Mouse (Mus musculus): ENCODE measurements around the gene Nupr1l. TPM values are rescaled to one million over a fixed set of nuclear protein-coding genes. Genes with fewer than 3 reads are reported as not detected.
"Not testable (repeated sequence)": the region's sequence is repeated elsewhere in the genome, so short reads cannot be mapped to it uniquely, and the experiment has no call there.

Gene Nupr1l
- polyA plus RNA-seq, 1 experiment from 2014 or later, result 4.8 TPM

- no peak for ATAC-seq (ENCODE audit: low FRiP score, low read depth)
- WGBS, result 92% methylated on average over 4 of the region's 4 CpGs
- no peaks in the 10 kb centered on the region for H3K36me3 ChIP-seq
These were observed 13.6 kb downstream of the Nupr1l start for GRCm38 (mm10) chr5:129921972-129922371.

GRCm38 (mm10) chr5:129924820-129925452, 16.6 kb downstream of the Nupr1l start:
- Histone ChIP-seq H3K36me3 (no peaks in the 10 kb centered on the region), H3K27ac (replicated peaks) (no peak overlapping the region), H3K4me2 (no peak overlapping the region), H3K27me3 (no peaks in the 10 kb centered on the region), H3K4me3 (no peak overlapping the region), H3K9ac (no peak overlapping the region), H3K9me3 (no peaks in the 10 kb centered on the region), H3K4me1 (replicated peaks) (no peaks in the 10 kb centered on the region)
- no peak for ATAC-seq (ENCODE audit: low FRiP score, low read depth)
- 92% methylated on average over 8 of the region's 8 CpGs for WGBS

More at GRCm38 (mm10) chr5:129921972-129922371, 13.6 kb downstream of the Nupr1l start:
- Histone ChIP-seq H3K27ac (replicated peaks) (no peak overlapping the region), H3K4me2 (no peak overlapping the region), H3K27me3 (no peaks in the 10 kb centered on the region), H3K9ac (no peak overlapping the region), H3K9me3 (no peaks in the 10 kb centered on the region), H3K4me3 (no peak overlapping the region), H3K4me1 (replicated peaks) (no peaks in the 10 kb centered on the region)

- WGBS, result 84% methylated on average over 5 of the region's 5 CpGs
- Histone ChIP-seq H3K27ac (replicated peaks) (no peak overlapping the region), H3K4me1 (replicated peaks) (no peaks in the 10 kb centered on the region), H3K4me2 (no peak overlapping the region), H3K9ac (no peak overlapping the region), H3K9me3 (no peaks in the 10 kb centered on the region), H3K4me3 (no peak overlapping the region), H3K36me3 (no peaks in the 10 kb centered on the region), H3K27me3 (no peaks in the 10 kb centered on the region)
- ATAC-seq (ENCODE audit: low FRiP score, low read depth), result no peak
These were observed 17.6 kb downstream of the Nupr1l start for GRCm38 (mm10) chr5:129925933-129926332.

GRCm38 (mm10) chr5:129929924-129930855, 21.9 kb downstream of the Nupr1l start:
- WGBS, result 49% methylated on average over 9 of the region's 9 CpGs

GRCm38 (mm10) chr5:129936941-129937340, 28.6 kb downstream of the Nupr1l start:
- no peaks in the 10 kb centered on the region for H3K36me3 ChIP-seq
- no peak overlapping the region for H3K4me3 ChIP-seq
- no peak overlapping the region for H3K4me2 ChIP-seq
- H3K9me3 ChIP-seq, result no peaks in the 10 kb centered on the region
- H3K4me1 ChIP-seq (replicated peaks), result no peaks in the 10 kb centered on the region
- no peak overlapping the region for H3K27ac ChIP-seq (replicated peaks)
- no peak for ATAC-seq (ENCODE audit: low FRiP score, low read depth)
- H3K9ac ChIP-seq, result no peak overlapping the region
- no peaks in the 10 kb centered on the region for H3K27me3 ChIP-seq
- WGBS, result 54% methylated on average over 4 of the region's 4 CpGs

More at GRCm38 (mm10) chr5:129929924-129930855, 21.9 kb downstream of the Nupr1l start:
- Histone ChIP-seq H3K27me3 (no peaks in the 10 kb centered on the region), H3K4me1 (replicated peaks) (no peaks in the 10 kb centered on the region), H3K9me3 (no peaks in the 10 kb centered on the region), H3K4me2 (no peak overlapping the region), H3K36me3 (no peaks in the 10 kb centered on the region), H3K4me3 (no peak overlapping the region), H3K27ac (replicated peaks) (no peak overlapping the region), H3K9ac (no peak overlapping the region)
- ATAC-seq (ENCODE audit: low FRiP score, low read depth), result no peak

- 71% methylated on average over 2 of the region's 2 CpGs for WGBS
- no peak overlapping the region for H3K4me3 ChIP-seq
- no peak for ATAC-seq (ENCODE audit: low FRiP score, low read depth)
These were observed 31.9 kb downstream of the Nupr1l start for GRCm38 (mm10) chr5:129940281-129940680.

GRCm38 (mm10) chr5:129940736-129941494, 32.6 kb downstream of the Nupr1l start:
- H3K4me3 ChIP-seq, result peak overlapping the region; percentile 58
- WGBS, result 9% methylated on average over 9 of the region's 9 CpGs
- no peaks in the 10 kb centered on the region for H3K9me3 ChIP-seq
- H3K36me3 ChIP-seq, result no peaks in the 10 kb centered on the region
- no peak for ATAC-seq (ENCODE audit: low FRiP score, low read depth)
- H3K27ac ChIP-seq (replicated peaks), result peak overlapping the region; percentile 75
- peak overlapping the region; percentile 32; the same call in 1 of the 2 replicates for H3K9ac ChIP-seq
- peaks cover 10% of the 10 kb centered on the region for H3K4me1 ChIP-seq (replicated peaks)
- no peaks in the 10 kb centered on the region for H3K27me3 ChIP-seq
- H3K4me2 ChIP-seq, result peak overlapping the region; percentile 57

More at GRCm38 (mm10) chr5:129940281-129940680, 31.9 kb downstream of the Nupr1l start:
- peaks cover 10% of the 10 kb centered on the region for H3K4me1 ChIP-seq (replicated peaks)
- H3K9ac ChIP-seq, result no peak overlapping the region
- H3K27ac ChIP-seq (replicated peaks), result no peak overlapping the region
- H3K36me3 ChIP-seq, result no peaks in the 10 kb centered on the region
- H3K4me2 ChIP-seq, result no peak overlapping the region
- H3K27me3 ChIP-seq, result no peaks in the 10 kb centered on the region
- H3K9me3 ChIP-seq, result no peaks in the 10 kb centered on the region

- 1% methylated on average over 52 of the region's 59 CpGs for WGBS
These were observed 33.2 kb downstream of the Nupr1l start, which contains the start of gene Vkorc1l1 for GRCm38 (mm10) chr5:129941495-129942045. Gene Vkorc1l1, plus strand, starts transcription at chr5:129941970.

GRCm38 (mm10) chr5:129942073-129942939, 34.0 kb downstream of the Nupr1l start:
- H3K36me3 ChIP-seq; H3K27me3 ChIP-seq; H3K4me1 ChIP-seq (replicated peaks); H3K9me3 ChIP-seq: not testable (repeated sequence)
- peak; percentile 49 for ATAC-seq (ENCODE audit: low FRiP score, low read depth)
- peak overlapping the region; percentile 60 for H3K4me2 ChIP-seq
- peak overlapping the region; percentile 65 for H3K27ac ChIP-seq (replicated peaks)
- peak overlapping the region; percentile 71 for H3K9ac ChIP-seq
- under 1% methylated on average over 40 of the region's 82 CpGs for WGBS
- H3K4me3 ChIP-seq, result peak overlapping the region; percentile 58

More at GRCm38 (mm10) chr5:129941495-129942045, 33.2 kb downstream of the Nupr1l start, which contains the start of gene Vkorc1l1:
- peak within 1 kb of the TSS; percentile 60 for H3K4me2 ChIP-seq
- peak; percentile 98 for ATAC-seq (ENCODE audit: low FRiP score, low read depth)
- H3K27me3 ChIP-seq, result no peaks in the 10 kb centered on the region
- H3K27ac ChIP-seq (replicated peaks), result peak within 1 kb of the TSS; percentile 75
- H3K4me1 ChIP-seq (replicated peaks), result peaks cover 10% of the 10 kb centered on the region
- peak within 1 kb of the TSS; percentile 71 for H3K9ac ChIP-seq
- no peaks in the 10 kb centered on the region for H3K36me3 ChIP-seq
- H3K4me3 ChIP-seq, result peak within 1 kb of the TSS; percentile 58
- H3K9me3 ChIP-seq, result no peaks in the 10 kb centered on the region

GRCm38 (mm10) chr5:129943402-129943801, 35.1 kb downstream of the Nupr1l start:
- no peak overlapping the region for H3K27ac ChIP-seq (replicated peaks)
- no peaks in the 10 kb centered on the region for H3K27me3 ChIP-seq
- H3K4me3 ChIP-seq, result no peak overlapping the region
- H3K9me3 ChIP-seq, result no peaks in the 10 kb centered on the region
- no peak for ATAC-seq (ENCODE audit: low FRiP score, low read depth)
- H3K4me1 ChIP-seq (replicated peaks), result peaks cover 10% of the 10 kb centered on the region
- H3K4me2 ChIP-seq, result 0 out of 2 replicates have a peak overlapping the region, but pooled peaks have one; percentile 15
- 89% methylated on average over 1 of the region's 1 CpGs for WGBS
- H3K9ac ChIP-seq, result no peak overlapping the region
- no peaks in the 10 kb centered on the region for H3K36me3 ChIP-seq

Measured in hindbrain, embryonic 15.5 days (tissue).